Mouse (Mus musculus) spleen, postnatal 14 days (tissue): ENCODE results near the gene Mettl8.

Experiments used
- DNase-seq, 2 experiments: peaks; one replicate each; pipeline ENCODE4 v3.0.0; 2021 to 2022; ENCODE audit warnings: low spot score in 2 of 2

Mettl8 gene

DNA sequence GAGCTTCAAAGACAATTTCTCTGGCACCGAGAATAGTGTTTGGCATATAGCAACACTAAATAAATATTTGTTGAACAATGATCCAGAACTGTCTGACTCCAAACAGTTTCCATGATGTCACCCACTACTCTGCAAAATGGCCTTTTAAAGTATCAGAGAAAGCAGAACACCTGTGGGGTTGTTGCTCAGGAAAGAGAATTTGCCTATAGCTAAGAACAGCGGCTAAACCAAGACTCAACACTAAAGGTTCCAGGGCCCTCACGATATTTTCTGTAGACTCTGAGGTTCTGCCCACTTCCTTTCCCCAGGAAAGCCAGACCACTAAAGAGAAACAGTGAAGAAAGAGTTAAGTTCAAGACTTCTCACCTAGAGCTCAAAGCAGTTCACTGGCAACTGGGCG lies 122.4 kb downstream of the Mettl8 start:
- no peak for DNase-seq

GRCm38 (mm10) chr2:70930631-70931288 lies 124.6 kb downstream of the Mettl8 start:
- no peak for DNase-seq

DNA sequence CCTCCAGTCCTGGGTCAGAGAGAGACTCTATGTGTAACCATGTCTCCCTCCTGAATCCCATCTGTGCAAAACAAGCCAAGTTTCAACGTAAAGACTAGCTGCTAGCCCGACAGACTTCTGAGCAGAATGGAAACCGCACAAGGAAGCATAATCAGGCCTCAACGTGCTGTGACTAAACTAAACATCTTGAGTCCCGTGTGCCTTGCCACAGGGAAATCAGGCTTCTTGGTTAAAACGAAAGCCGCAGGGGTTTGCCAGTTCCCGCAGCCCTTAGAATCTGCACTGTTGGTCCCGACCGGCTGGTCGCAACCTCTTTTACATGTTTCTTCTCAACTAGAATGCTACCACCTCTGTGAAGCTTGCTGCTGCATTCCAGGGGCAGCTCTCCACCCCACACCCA lies 125.7 kb downstream of the Mettl8 start:
- DNase-seq = no peak

GRCm38 (mm10) chr2:70924049-70924448 lies 131.3 kb downstream of the Mettl8 start:
- no peak for DNase-seq

DNA sequence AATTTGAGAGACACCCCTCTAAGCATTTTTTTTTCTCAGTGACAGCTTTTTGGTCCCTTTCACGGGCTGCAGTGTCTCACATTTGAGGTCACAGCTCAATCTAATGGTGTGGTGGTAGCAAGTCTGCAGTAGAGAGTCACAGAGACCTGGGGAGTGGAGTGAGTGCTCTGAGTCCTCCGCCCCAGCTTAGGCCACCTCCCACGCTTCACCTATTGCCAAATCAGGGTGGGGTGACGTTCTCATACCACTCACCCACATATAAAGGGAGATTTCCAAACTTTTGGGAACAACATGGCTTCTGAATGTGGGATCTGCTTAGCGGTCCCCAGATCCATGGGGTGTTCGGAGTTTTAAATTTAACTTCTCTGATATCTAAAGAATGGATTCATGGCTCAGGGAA lies 132.6 kb downstream of the Mettl8 start:
- DNase-seq = no peak

GRCm38 (mm10) chr2:70920937-70921596 lies 134.3 kb downstream of the Mettl8 start:
- DNase-seq = no peak

- no peak for DNase-seq
Observed at GRCm38 (mm10) chr2:70919913-70920522, 135.4 kb downstream of the Mettl8 start.

- no peak for DNase-seq
Observed at GRCm38 (mm10) chr2:70918516-70918915, 136.9 kb downstream of the Mettl8 start.
